Mouse (Mus musculus): Measurements from ENCODE around the gene Mycn. TPM values are rescaled to one million over a fixed set of nuclear protein-coding genes. Genes with fewer than 3 reads are reported as not detected.

Gene Mycn
- 81.2 and 98.1 TPM in 2 replicates for polyA plus RNA-seq (2014; fragmentation: Nextera tagmentation; extraction: Ambion mirVana)

GRCm38 (mm10) chr12:12941661-12942363, at the start of gene Mycn:
TSS of gene Mycn (minus strand) at chr12:12941914.
- Histone ChIP-seq H3K27ac (ENCODE audit: low read depth, low read length) (peak within 1 kb of the TSS; percentile 98), H3K4me3 (ENCODE audit: low read depth, low read length) (peak within 1 kb of the TSS; percentile 89), H3K36me3 (ENCODE audit: control insufficient read depth, insufficient read depth, low read length) (peaks cover 6% of the 10 kb centered on the region), H3K9ac (ENCODE audit: low read depth, low read length) (peak within 1 kb of the TSS; percentile 98), H3K4me1 (replicated peaks; ENCODE audit: control insufficient read depth, insufficient read depth, low read length) (no peaks in the 10 kb centered on the region; the same call in 1 of the 2 replicates), H3K9me3 (ENCODE audit: control insufficient read depth, low read length) (no peaks in the 10 kb centered on the region), H3K27me3 (ENCODE audit: control insufficient read depth, insufficient read depth, low read length) (no peaks in the 10 kb centered on the region), H3K4me2 (replicated peaks; ENCODE audit: low read depth, low read length) (peak within 1 kb of the TSS; percentile 94)
- DNase-seq (ENCODE audit: low spot score) (peak; percentile 94), ATAC-seq (ENCODE audit: low FRiP score) (peak; percentile 88)
- WGBS: under 1% methylated on average over 37 of the region's 38 CpGs

GRCm38 (mm10) chr12:12987376-12987775, 45.7 kb upstream of the Mycn start:
- Histone ChIP-seq H3K36me3 (ENCODE audit: control insufficient read depth, insufficient read depth, low read length) (no peaks in the 10 kb centered on the region), H3K27me3 (ENCODE audit: control insufficient read depth, insufficient read depth, low read length) (no peaks in the 10 kb centered on the region), H3K4me3 (ENCODE audit: low read depth, low read length) (no peak overlapping the region), H3K9me3 (ENCODE audit: control insufficient read depth, low read length) (no peaks in the 10 kb centered on the region), H3K9ac (ENCODE audit: low read depth, low read length) (no peak overlapping the region), H3K4me1 (replicated peaks; ENCODE audit: control insufficient read depth, insufficient read depth, low read length) (no peaks in the 10 kb centered on the region), H3K4me2 (replicated peaks; ENCODE audit: low read depth, low read length) (no peak overlapping the region), H3K27ac (ENCODE audit: low read depth, low read length) (no peak overlapping the region)
- 75% methylated on average over 8 of the region's 8 CpGs for WGBS
- ATAC-seq (ENCODE audit: low FRiP score): no peak
- DNase-seq (ENCODE audit: low spot score): no peak

GRCm38 (mm10) chr12:12986612-12987206, 45.0 kb upstream of the Mycn start:
- Histone ChIP-seq H3K9ac (ENCODE audit: low read depth, low read length) (no peak overlapping the region), H3K4me3 (ENCODE audit: low read depth, low read length) (no peak overlapping the region), H3K27me3 (ENCODE audit: control insufficient read depth, insufficient read depth, low read length) (no peaks in the 10 kb centered on the region), H3K9me3 (ENCODE audit: control insufficient read depth, low read length) (no peaks in the 10 kb centered on the region), H3K4me1 (replicated peaks; ENCODE audit: control insufficient read depth, insufficient read depth, low read length) (no peaks in the 10 kb centered on the region), H3K36me3 (ENCODE audit: control insufficient read depth, insufficient read depth, low read length) (no peaks in the 10 kb centered on the region), H3K4me2 (replicated peaks; ENCODE audit: low read depth, low read length) (no peak overlapping the region), H3K27ac (ENCODE audit: low read depth, low read length) (no peak overlapping the region)
- no peak for ATAC-seq (ENCODE audit: low FRiP score)
- DNase-seq (ENCODE audit: low spot score): no peak
- 84% methylated on average over 20 of the region's 20 CpGs for WGBS

- H3K27ac ChIP-seq (ENCODE audit: low read depth, low read length): no peak overlapping the region
- H3K36me3 ChIP-seq (ENCODE audit: control insufficient read depth, insufficient read depth, low read length): no peaks in the 10 kb centered on the region
- no peak overlapping the region for H3K4me2 ChIP-seq (replicated peaks; ENCODE audit: low read depth, low read length)
- WGBS: 80% methylated on average over 1 of the region's 1 CpGs
- no peaks in the 10 kb centered on the region for H3K27me3 ChIP-seq (ENCODE audit: control insufficient read depth, insufficient read depth, low read length)
- H3K9ac ChIP-seq (ENCODE audit: low read depth, low read length): no peak overlapping the region
- no peaks in the 10 kb centered on the region for H3K9me3 ChIP-seq (ENCODE audit: control insufficient read depth, low read length)
- DNase-seq (ENCODE audit: low spot score) (no peak), ATAC-seq (ENCODE audit: low FRiP score) (no peak)
- H3K4me1 ChIP-seq (replicated peaks; ENCODE audit: control insufficient read depth, insufficient read depth, low read length): no peaks in the 10 kb centered on the region
- H3K4me3 ChIP-seq (ENCODE audit: low read depth, low read length): no peak overlapping the region
Observed at GRCm38 (mm10) chr12:12983032-12983431, 41.3 kb upstream of the Mycn start.

GRCm38 (mm10) chr12:12975397-12975796, 33.7 kb upstream of the Mycn start:
- Histone ChIP-seq H3K36me3 (ENCODE audit: control insufficient read depth, insufficient read depth, low read length) (no peaks in the 10 kb centered on the region), H3K9me3 (ENCODE audit: control insufficient read depth, low read length) (no peaks in the 10 kb centered on the region), H3K27me3 (ENCODE audit: control insufficient read depth, insufficient read depth, low read length) (no peaks in the 10 kb centered on the region), H3K4me2 (replicated peaks; ENCODE audit: low read depth, low read length) (no peak overlapping the region), H3K4me3 (ENCODE audit: low read depth, low read length) (no peak overlapping the region), H3K4me1 (replicated peaks; ENCODE audit: control insufficient read depth, insufficient read depth, low read length) (no peaks in the 10 kb centered on the region), H3K9ac (ENCODE audit: low read depth, low read length) (no peak overlapping the region), H3K27ac (ENCODE audit: low read depth, low read length) (no peak overlapping the region)
- WGBS: 94% methylated on average over 1 of the region's 1 CpGs
- no peak for ATAC-seq (ENCODE audit: low FRiP score)
- DNase-seq (ENCODE audit: low spot score): no peak

- no peak for ATAC-seq (ENCODE audit: low FRiP score)
- H3K9ac ChIP-seq (ENCODE audit: low read depth, low read length): no peak overlapping the region
- no peak overlapping the region for H3K4me3 ChIP-seq (ENCODE audit: low read depth, low read length)
- H3K9me3 ChIP-seq (ENCODE audit: control insufficient read depth, low read length): no peaks in the 10 kb centered on the region
- H3K4me1 ChIP-seq (replicated peaks; ENCODE audit: control insufficient read depth, insufficient read depth, low read length): no peaks in the 10 kb centered on the region
- DNase-seq (ENCODE audit: low spot score): no peak
- H3K36me3 ChIP-seq (ENCODE audit: control insufficient read depth, insufficient read depth, low read length): no peaks in the 10 kb centered on the region
- H3K27me3 ChIP-seq (ENCODE audit: control insufficient read depth, insufficient read depth, low read length): no peaks in the 10 kb centered on the region
- no peak overlapping the region for H3K4me2 ChIP-seq (replicated peaks; ENCODE audit: low read depth, low read length)
- H3K27ac ChIP-seq (ENCODE audit: low read depth, low read length): no peak overlapping the region
- WGBS: 60% methylated on average over 8 of the region's 8 CpGs
Observed at GRCm38 (mm10) chr12:12972756-12973435, 31.2 kb upstream of the Mycn start.

- Histone ChIP-seq H3K27me3 (ENCODE audit: control insufficient read depth, insufficient read depth, low read length) (no peaks in the 10 kb centered on the region), H3K9ac (ENCODE audit: low read depth, low read length) (no peak overlapping the region), H3K27ac (ENCODE audit: low read depth, low read length) (no peak overlapping the region), H3K4me3 (ENCODE audit: low read depth, low read length) (no peak overlapping the region), H3K36me3 (ENCODE audit: control insufficient read depth, insufficient read depth, low read length) (no peaks in the 10 kb centered on the region), H3K4me2 (replicated peaks; ENCODE audit: low read depth, low read length) (no peak overlapping the region), H3K9me3 (ENCODE audit: control insufficient read depth, low read length) (no peaks in the 10 kb centered on the region), H3K4me1 (replicated peaks; ENCODE audit: control insufficient read depth, insufficient read depth, low read length) (no peaks in the 10 kb centered on the region)
- DNase-seq (ENCODE audit: low spot score) (no peak), ATAC-seq (ENCODE audit: low FRiP score) (no peak)
- WGBS: 69% methylated on average over 2 of the region's 2 CpGs
Observed at GRCm38 (mm10) chr12:12967946-12968345, 26.2 kb upstream of the Mycn start.

- ATAC-seq (ENCODE audit: low FRiP score) (no peak), DNase-seq (ENCODE audit: low spot score) (no peak)
- Histone ChIP-seq H3K36me3 (ENCODE audit: control insufficient read depth, insufficient read depth, low read length) (no peaks in the 10 kb centered on the region), H3K27me3 (ENCODE audit: control insufficient read depth, insufficient read depth, low read length) (no peaks in the 10 kb centered on the region), H3K9me3 (ENCODE audit: control insufficient read depth, low read length) (no peaks in the 10 kb centered on the region), H3K4me3 (ENCODE audit: low read depth, low read length) (no peak overlapping the region), H3K4me2 (replicated peaks; ENCODE audit: low read depth, low read length) (no peak overlapping the region), H3K4me1 (replicated peaks; ENCODE audit: control insufficient read depth, insufficient read depth, low read length) (no peaks in the 10 kb centered on the region), H3K9ac (ENCODE audit: low read depth, low read length) (no peak overlapping the region), H3K27ac (ENCODE audit: low read depth, low read length) (no peak overlapping the region)
- WGBS: 94% methylated on average over 3 of the region's 3 CpGs
Observed at GRCm38 (mm10) chr12:12964856-12965255, 23.1 kb upstream of the Mycn start.
